Mouse (Mus musculus): ENCODE data around the gene Myo1h. TPM values are rescaled to one million over a fixed set of nuclear protein-coding genes. Genes with fewer than 3 reads are reported as not detected.

Myo1h gene
- polyA plus RNA-seq, 1 experiment, result 3.0 TPM

DNA sequence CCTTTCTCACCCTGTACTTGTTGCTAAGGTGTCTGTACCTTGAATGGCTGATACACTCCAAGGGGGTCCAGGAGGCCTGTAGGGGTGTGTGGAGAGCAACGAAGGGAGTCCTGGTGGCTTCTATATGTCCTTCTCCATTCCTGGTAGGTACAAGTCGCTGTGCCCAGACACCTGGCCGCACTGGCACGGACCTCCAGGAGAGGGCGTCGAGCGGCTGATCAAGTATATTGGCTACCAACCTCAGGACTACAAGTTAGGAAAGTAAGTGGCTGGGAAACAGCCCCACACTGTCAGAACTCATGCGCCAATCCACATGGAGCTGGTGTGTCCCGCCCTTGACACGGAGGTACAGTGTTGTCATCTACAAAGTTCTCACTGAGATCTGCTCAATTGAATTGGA is 62.5 kb downstream of the Myo1h start:
- Histone ChIP-seq H3K4me1 (ENCODE audit: control insufficient read depth, insufficient read depth, low read length) (no peaks in the 10 kb centered on the region), H3K4me3 (ENCODE audit: insufficient read depth, low read length) (no peak overlapping the region), H3K27ac (ENCODE audit: insufficient read depth, low read length) (no peak overlapping the region)
- TF ChIP-seq POLR2A (IDR thresholded peaks at IDR 0.05; ENCODE audit: extremely low read depth, insufficient read depth, low read length), result no peak
- TF ChIP-seq CTCF (IDR thresholded peaks at IDR 0.05; ENCODE audit: extremely low read depth, insufficient read depth, low read length), result no peak

- no peak overlapping the region for H3K27ac ChIP-seq (ENCODE audit: insufficient read depth, low read length)
- TF ChIP-seq POLR2A (IDR thresholded peaks at IDR 0.05; ENCODE audit: extremely low read depth, insufficient read depth, low read length) (no peak), CTCF (IDR thresholded peaks at IDR 0.05; ENCODE audit: extremely low read depth, insufficient read depth, low read length) (peak; percentile 58)
- H3K4me1 ChIP-seq (ENCODE audit: control insufficient read depth, insufficient read depth, low read length), result 0 out of 2 replicates have a peak, but pooled peaks cover 2% of the 10 kb centered on the region
- H3K4me3 ChIP-seq (ENCODE audit: insufficient read depth, low read length), result no peak overlapping the region
These were observed 67.4 kb downstream of the Myo1h start for GRCm38 (mm10) chr5:114356250-114356935.

GRCm38 (mm10) chr5:114356936-114357751 is 68.2 kb downstream of the Myo1h start:
- no peak for TF ChIP-seq CTCF (IDR thresholded peaks at IDR 0.05; ENCODE audit: extremely low read depth, insufficient read depth, low read length)
- no peak for TF ChIP-seq POLR2A (IDR thresholded peaks at IDR 0.05; ENCODE audit: extremely low read depth, insufficient read depth, low read length)

DNA sequence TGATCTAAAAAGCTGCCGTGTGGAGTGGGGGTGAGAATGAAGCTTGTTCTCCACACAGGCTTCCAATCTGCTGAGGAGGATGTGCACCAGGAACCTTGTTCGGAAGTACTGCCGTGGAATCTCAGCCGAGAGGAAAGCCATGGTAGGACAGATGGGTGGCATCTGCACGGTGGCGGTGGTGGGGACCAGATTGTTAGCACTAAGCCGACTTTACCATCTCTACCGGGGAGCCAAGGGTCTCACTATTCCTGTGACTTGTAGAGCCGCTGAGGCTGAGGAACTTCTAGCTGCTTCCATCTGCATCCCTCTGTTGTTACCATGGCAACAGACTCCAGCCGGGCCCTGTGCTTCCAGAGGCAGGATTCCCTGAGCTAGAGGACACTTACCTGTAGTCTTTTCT is 69.9 kb downstream of the Myo1h start:
- TF ChIP-seq CTCF (IDR thresholded peaks at IDR 0.05; ENCODE audit: extremely low read depth, insufficient read depth, low read length), result no peak
- no peak for TF ChIP-seq POLR2A (IDR thresholded peaks at IDR 0.05; ENCODE audit: extremely low read depth, insufficient read depth, low read length)
- Histone ChIP-seq H3K4me3 (ENCODE audit: insufficient read depth, low read length) (no peak overlapping the region), H3K27ac (ENCODE audit: insufficient read depth, low read length) (no peak overlapping the region), H3K4me1 (ENCODE audit: control insufficient read depth, insufficient read depth, low read length) (0 out of 2 replicates have a peak, but pooled peaks cover 2% of the 10 kb centered on the region)

More at GRCm38 (mm10) chr5:114356936-114357751, 68.2 kb downstream of the Myo1h start:
- Histone ChIP-seq H3K4me1 (ENCODE audit: control insufficient read depth, insufficient read depth, low read length) (0 out of 2 replicates have a peak, but pooled peaks cover 2% of the 10 kb centered on the region), H3K27ac (ENCODE audit: insufficient read depth, low read length) (0 out of 2 replicates have a peak overlapping the region, but pooled peaks have one; percentile 2), H3K4me3 (ENCODE audit: insufficient read depth, low read length) (no peak overlapping the region)

- Histone ChIP-seq H3K27ac (ENCODE audit: insufficient read depth, low read length) (no peak overlapping the region), H3K4me1 (ENCODE audit: control insufficient read depth, insufficient read depth, low read length) (0 out of 2 replicates have a peak, but pooled peaks cover 2% of the 10 kb centered on the region)
These were observed 70.6 kb downstream of the Myo1h start for GRCm38 (mm10) chr5:114359586-114359985.

GRCm38 (mm10) chr5:114360968-114361367 is 72.0 kb downstream of the Myo1h start:
- Histone ChIP-seq H3K27ac (ENCODE audit: insufficient read depth, low read length) (no peak overlapping the region), H3K4me1 (ENCODE audit: control insufficient read depth, insufficient read depth, low read length) (0 out of 2 replicates have a peak, but pooled peaks cover 2% of the 10 kb centered on the region), H3K4me3 (ENCODE audit: insufficient read depth, low read length) (no peak overlapping the region)
- TF ChIP-seq POLR2A (IDR thresholded peaks at IDR 0.05; ENCODE audit: extremely low read depth, insufficient read depth, low read length) (no peak), CTCF (IDR thresholded peaks at IDR 0.05; ENCODE audit: extremely low read depth, insufficient read depth, low read length) (no peak)

More at GRCm38 (mm10) chr5:114359586-114359985, 70.6 kb downstream of the Myo1h start:
- H3K4me3 ChIP-seq (ENCODE audit: insufficient read depth, low read length), result no peak overlapping the region
- TF ChIP-seq CTCF (IDR thresholded peaks at IDR 0.05; ENCODE audit: extremely low read depth, insufficient read depth, low read length) (no peak), POLR2A (IDR thresholded peaks at IDR 0.05; ENCODE audit: extremely low read depth, insufficient read depth, low read length) (no peak)

DNA sequence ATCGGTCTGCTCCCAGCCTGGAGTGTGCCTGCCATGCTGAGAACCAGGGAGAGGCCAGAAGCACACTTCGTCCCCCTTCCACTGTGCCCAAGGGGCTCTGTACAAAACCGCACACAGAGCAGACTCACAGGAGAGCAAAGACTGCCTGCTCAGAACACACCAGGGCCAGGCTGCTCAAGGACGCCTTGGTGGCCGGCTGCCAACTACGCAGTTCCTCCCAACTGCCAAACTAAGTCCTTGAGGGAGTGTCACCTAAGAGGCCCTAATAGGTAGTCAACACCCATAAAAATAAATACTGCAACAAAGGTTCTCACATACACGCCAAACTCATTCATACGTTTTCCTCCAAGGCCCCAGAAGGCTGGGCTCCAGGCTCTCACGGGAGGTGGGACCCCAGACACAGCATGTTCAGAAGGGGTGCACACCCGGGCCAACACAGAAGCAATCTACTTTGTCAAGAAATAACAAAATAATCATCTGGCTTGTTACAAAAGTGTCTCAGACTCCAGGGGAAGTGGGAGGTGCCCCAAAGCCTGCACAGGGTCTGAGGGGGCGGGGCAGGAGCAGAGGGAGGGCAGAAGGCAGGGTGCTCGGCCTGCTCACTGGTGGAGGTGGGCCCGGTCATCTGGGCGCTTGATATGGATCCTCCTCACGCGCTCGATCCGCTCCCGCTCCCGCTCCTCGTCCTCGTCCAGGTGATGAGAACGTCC is 76.2 kb downstream of the Myo1h start:
- Histone ChIP-seq H3K4me1 (ENCODE audit: control insufficient read depth, insufficient read depth, low read length) (no peaks in the 10 kb centered on the region), H3K4me3 (ENCODE audit: insufficient read depth, low read length) (no peak overlapping the region), H3K27ac (ENCODE audit: insufficient read depth, low read length) (no peak overlapping the region)
- no peak for TF ChIP-seq POLR2A (IDR thresholded peaks at IDR 0.05; ENCODE audit: extremely low read depth, insufficient read depth, low read length)
- TF ChIP-seq CTCF (IDR thresholded peaks at IDR 0.05; ENCODE audit: extremely low read depth, insufficient read depth, low read length), result no peak

DNA sequence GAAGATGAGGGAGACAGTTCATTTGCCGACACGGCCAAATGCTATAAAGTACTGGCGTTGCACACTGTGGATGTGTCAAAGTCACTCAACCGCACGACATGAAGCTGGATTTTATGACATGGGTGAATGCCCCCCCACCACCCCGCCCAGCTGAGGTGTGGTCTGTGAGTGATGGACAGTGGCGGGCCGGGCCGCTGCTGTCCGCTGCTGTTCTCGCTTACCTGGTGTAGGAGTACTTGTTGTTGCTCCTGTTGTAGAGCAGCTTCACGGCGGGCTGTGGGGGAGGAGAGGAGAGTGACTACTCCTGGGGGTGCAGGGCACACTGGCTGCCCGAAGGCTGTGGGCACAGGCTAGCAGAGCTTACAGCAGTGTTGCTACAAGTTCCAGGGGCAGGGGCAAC is 79.2 kb downstream of the Myo1h start:
- Histone ChIP-seq H3K27ac (ENCODE audit: insufficient read depth, low read length) (no peak overlapping the region), H3K4me3 (ENCODE audit: insufficient read depth, low read length) (no peak overlapping the region), H3K4me1 (ENCODE audit: control insufficient read depth, insufficient read depth, low read length) (no peaks in the 10 kb centered on the region; the same call in 1 of the 2 replicates)
- no peak for TF ChIP-seq POLR2A (IDR thresholded peaks at IDR 0.05; ENCODE audit: extremely low read depth, insufficient read depth, low read length)
- no peak for TF ChIP-seq CTCF (IDR thresholded peaks at IDR 0.05; ENCODE audit: extremely low read depth, insufficient read depth, low read length)
